Mouse (Mus musculus) Patski (cell line): ENCODE data around the gene Rapsn. TPM values are rescaled to one million over a fixed set of nuclear protein-coding genes. Genes with fewer than 3 reads are reported as not detected.
"Not testable (repeated sequence)": the region's sequence is repeated elsewhere in the genome, so short reads cannot be mapped to it uniquely, and the experiment has no call there.

Source experiments
- ATAC-seq: fragments of 100-300 bp; one replicate; pipeline ENCODE4 v1.8.0; 2021
- CTCF ChIA-PET: fragments of 350-600 bp; sonication (Branson Sonifier 250); formaldehyde crosslinking; loops from one replicate; lab custom pipeline; 2022; ENCODE audit warnings: inconsistent platforms; lab: Charles Lee
- POLR2A ChIA-PET: fragments of 350-600 bp; sonication (Branson Sonifier 250); formaldehyde crosslinking; loops from one replicate; lab custom pipeline; 2022; ENCODE audit warnings: antibody characterized with exemption, inconsistent platforms; lab: Charles Lee
- DNase-seq: peaks from one replicate; pipeline ENCODE4 v3.0.0-alpha.2; 2011; ENCODE audit warnings: low read depth, low spot score
- H3K27me3 ChIP-seq: fragments of 371-371 bp; one replicate; pipeline ENCODE4 v1.5.1; 2021
- CTCF ChIP-seq: fragments of 100-300 bp; IDR thresholded peaks from one replicate; pipeline ENCODE4 v1.5.1; 2021
- in situ Hi-C: fragments of 300-500 bp; cut with MboI; formaldehyde crosslinking; loops from 3 replicates; pipeline ENCODE4 v1.11.1; 2018; ENCODE audit warnings: low pct_unique_long_range_greater_than_20kb, mixed read lengths
- polyA plus RNA-seq: library from polyadenylated mRNA; unstranded; gene quantifications from one replicate; pipeline ENCODE4 v1.2.3, GENCODE M21; 2021

Rapsn gene
- 1.2 TPM for polyA plus RNA-seq

DNA sequence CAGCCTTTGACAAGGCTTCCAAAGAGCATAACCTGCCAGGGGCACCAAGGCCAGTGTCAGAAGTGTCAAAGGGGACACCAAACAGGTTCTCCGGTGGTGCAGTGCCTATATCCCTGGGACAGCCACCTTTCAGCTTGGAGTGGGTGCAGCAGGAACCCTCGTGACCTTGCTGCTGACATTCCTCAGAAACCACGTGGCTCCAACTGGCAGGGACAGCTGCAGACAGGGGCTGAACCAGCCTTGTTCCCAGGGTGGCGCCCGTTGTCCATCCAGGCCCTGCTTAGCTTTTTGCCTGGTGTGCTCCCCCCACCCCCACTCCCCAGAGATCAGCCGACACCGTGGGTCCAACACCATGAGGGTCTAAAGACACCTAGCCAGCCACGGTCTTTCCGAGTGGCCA, at the start of gene Rapsn:
Gene Rapsn, plus strand, starts transcription at position 236 of the 400 bp plus-strand sequence.
- ChIA-PET CTCF (interaction anchor here (0.9 to 1.5 kb wide), 2 partner anchors 10 to 17 kb away, joined by 3 to 4 read pairs; no protein-coding TSS in a partner anchor), POLR2A (interaction anchor here (0.6 kb wide), 1 partner anchor 17 kb away, joined by 3 read pairs; no protein-coding TSS in a partner anchor)
- in situ Hi-C loops, result no loop called here
- no peak for TF ChIP-seq CTCF
- H3K27me3 ChIP-seq, result no peaks in the 10 kb centered on the region
- ATAC-seq (no peak), DNase-seq (no peak)

DNA sequence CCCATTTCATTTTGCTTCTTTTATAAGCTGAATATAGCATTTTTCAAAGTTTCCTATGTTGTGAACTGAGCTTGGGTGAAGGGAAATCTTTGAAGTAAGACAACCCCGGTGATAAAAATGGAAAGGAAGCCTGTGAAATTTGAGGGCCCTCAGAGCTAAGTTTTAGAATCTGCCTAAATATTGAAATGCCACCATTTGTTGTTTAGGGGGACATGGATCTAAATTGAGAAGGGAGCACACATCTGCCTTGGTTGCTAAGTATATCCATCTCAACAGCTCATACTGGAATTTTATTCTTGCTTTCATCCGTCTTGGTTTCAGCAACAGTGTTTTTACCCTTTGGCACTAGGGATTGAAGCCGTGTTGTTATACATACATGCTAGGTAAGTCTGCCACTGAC, 49.4 kb upstream of the Rapsn start:
- DNase-seq, result no peak
- in situ Hi-C loops, result no loop called here
- ChIA-PET POLR2A (interaction anchor here (0.7 kb wide), 1 partner anchor 127 kb away, joined by 4 read pairs; no protein-coding TSS in a partner anchor), CTCF (interaction anchor here (0.9 to 1.0 kb wide), 2 partner anchors 16 to 40 kb away, joined by 3 to 4 read pairs; no protein-coding TSS in a partner anchor)
- no peaks in the 10 kb centered on the region for H3K27me3 ChIP-seq
- TF ChIP-seq CTCF, result no peak
- no peak for ATAC-seq

DNA sequence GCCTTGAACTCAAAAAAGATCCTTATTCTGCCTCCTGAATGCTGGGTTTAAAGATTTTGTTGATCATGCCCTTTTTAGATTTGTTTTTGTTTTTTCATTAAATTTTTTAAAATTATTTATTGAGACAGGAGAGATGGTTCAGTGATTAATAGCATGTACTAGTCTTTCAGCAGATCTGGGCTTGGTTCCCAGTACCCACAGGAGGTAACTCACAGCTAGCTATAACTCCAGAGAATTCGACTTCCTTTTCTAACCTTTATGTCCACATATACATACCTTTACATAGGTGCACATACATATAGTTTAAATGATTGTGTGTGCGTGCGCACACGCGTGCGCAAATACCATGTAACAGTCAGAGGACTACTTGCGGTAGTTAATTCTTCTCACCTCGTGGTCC, 26.9 kb upstream of the Rapsn start:
- no peaks in the 10 kb centered on the region for H3K27me3 ChIP-seq
- ATAC-seq, result no peak
- ChIA-PET CTCF (interaction anchor here (1.0 kb wide), 1 partner anchor 141 kb away, joined by 3 read pairs; no protein-coding TSS in a partner anchor), POLR2A (interaction anchor here (0.7 kb wide), 1 partner anchor 432 kb away, joined by 3 read pairs; no protein-coding TSS in a partner anchor)
- in situ Hi-C loops, result no loop called here
- TF ChIP-seq CTCF, result no peak
- DNase-seq, result no peak

DNA sequence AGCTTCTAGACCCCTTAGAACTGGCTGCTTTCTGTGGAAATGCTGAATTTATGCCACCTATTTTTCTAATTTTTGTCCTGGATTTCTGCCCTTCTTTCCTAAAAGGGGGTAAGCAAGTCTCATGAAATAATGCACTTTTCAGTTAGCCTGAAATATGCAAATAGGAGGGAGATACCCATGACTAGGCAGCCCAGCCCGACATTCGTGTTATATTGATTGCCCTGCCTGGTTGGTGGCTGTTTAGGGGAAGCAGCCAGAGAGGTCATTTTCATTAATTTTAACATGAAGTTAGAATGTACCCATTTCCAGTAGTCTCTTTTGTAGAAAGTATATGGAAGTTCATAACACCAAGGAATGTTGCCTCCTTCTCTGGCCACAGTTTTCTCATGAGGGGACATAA, 21.5 kb upstream of the Rapsn start:
- TF ChIP-seq CTCF, result no peak
- POLR2A ChIA-PET, result no interaction called here
- CTCF ChIA-PET, result interaction anchor here (1.0 kb wide), 1 partner anchor 13 kb away, joined by 3 read pairs; no protein-coding TSS in a partner anchor
- no peaks in the 10 kb centered on the region for H3K27me3 ChIP-seq
- ATAC-seq, result no peak
- in situ Hi-C loops, result no loop called here
- no peak for DNase-seq

DNA sequence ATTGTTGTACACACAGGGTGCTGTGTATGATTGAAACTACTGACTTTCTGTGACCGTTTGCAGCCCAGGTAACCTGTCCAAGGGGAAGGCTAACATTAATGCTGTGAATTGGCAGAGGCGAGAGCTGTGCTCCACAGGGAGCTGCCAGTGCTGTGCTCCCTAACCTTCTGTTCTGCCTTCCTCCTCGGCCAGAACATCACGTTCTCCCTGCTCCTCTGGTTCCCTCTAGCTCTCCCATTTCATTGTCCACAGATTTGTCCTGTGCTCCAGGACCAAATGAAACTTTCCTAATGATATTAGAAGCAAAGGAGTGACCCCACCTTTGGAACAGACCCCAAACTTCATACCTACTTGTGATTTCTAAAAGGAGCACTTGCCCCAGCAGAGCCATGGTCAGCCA, 20.0 kb upstream of the Rapsn start:
- DNase-seq (no peak), ATAC-seq (no peak)
- POLR2A ChIA-PET, result no interaction called here
- in situ Hi-C loops, result no loop called here
- CTCF ChIA-PET, result interaction anchor here (1.0 to 1.3 kb wide), 3 partner anchors 12 to 37 kb away, joined by 3 read pairs; no protein-coding TSS in a partner anchor
- TF ChIP-seq CTCF, result no peak
- no peaks in the 10 kb centered on the region for H3K27me3 ChIP-seq

DNA sequence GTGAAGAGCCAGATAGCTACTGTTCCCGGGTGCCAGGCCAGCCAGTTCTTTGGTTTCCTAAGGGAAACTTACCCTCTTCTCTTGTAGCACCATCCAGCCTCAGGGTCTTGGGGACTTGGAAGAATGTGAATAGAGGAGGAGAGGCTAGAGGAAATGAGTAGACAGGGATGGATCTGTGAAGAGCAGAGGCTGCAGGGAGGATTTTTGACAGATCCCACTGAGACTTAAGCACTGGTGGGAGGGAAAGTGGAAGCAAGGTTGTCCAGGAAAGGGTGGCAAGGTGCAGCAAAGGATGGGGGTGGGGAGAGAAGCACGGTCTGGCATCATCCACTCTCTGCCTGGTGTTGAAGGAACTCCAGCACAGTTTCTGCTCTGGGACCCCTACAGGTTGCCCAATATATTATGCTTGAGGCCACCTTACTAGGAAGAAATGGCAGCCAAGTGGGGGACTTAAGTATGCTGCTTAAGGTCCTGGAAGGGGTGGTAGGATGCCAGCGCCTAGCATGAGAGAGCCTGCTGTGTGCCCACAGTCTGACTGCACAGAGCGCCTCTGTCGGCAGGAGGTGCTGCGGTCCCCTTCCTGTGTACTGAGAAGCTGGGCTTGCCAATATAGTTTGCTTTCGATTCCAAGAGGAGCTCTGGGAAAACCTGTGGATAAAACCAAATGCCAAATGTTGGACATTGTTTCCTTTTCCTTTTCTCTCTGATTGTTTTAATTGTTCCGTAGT, 17.2 kb upstream of the Rapsn start:
- no peak for DNase-seq
- no peaks in the 10 kb centered on the region for H3K27me3 ChIP-seq
- in situ Hi-C loops, result no loop called here
- CTCF ChIA-PET, result no interaction called here
- no peak for TF ChIP-seq CTCF
- no peak for ATAC-seq
- POLR2A ChIA-PET, result interaction anchor here (0.7 kb wide), 1 partner anchor 17 kb away, joined by 3 read pairs; the partner anchor contains the start of gene Rapsn

DNA sequence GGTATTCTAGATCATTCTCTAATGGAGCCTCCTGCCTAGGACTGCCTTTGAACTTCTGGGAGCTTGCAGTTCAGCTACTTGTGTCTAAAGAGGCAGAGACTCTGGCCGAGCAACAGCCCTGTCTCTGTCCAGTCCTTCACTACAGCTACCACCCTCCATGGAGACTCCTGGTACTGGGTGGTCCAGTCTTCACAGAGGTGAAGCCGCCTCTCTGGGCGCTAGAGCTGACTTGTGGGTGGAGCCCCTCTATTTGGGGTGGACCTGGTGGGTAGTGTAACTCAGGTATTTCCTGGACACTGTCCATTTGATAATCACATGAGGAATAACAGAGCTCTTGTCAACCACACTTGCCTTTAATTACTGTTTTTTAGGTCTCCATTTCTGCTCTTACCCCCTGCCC, 15.5 kb upstream of the Rapsn start:
- CTCF ChIA-PET, result interaction anchor here (0.6 to 1.3 kb wide), 5 partner anchors 9 to 120 kb away, joined by 3 to 4 read pairs (median 3); no protein-coding TSS in a partner anchor
- DNase-seq (no peak), ATAC-seq (no peak)
- H3K27me3 ChIP-seq, result no peaks in the 10 kb centered on the region
- in situ Hi-C loops, result no loop called here
- POLR2A ChIA-PET, result no interaction called here
- TF ChIP-seq CTCF, result no peak

DNA sequence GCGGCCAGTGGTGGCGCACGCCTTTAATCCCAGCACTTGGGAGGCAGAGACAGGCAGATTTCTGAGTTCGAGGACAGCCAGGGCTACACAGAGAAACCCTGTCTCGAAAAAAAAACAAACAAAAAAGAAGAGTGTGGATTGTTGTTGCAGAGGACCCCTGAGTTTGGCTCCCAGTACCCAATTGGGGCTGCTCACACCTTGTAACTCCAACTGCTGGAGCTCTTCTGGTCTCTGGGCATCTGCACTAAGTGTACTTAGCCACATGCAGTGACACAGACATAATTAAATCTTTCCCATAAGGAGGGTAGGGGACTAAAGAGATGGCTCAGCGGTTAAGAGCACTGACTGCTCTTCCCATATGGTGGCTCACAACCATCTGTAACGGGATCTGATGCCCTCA, 13.2 kb upstream of the Rapsn start:
- ChIA-PET POLR2A (interaction anchor here (1.6 kb wide), 1 partner anchor 79 kb away, joined by 5 read pairs; no protein-coding TSS in a partner anchor), CTCF (interaction anchor here (1.7 kb wide), 1 partner anchor 10 kb away, joined by 4 read pairs; no protein-coding TSS in a partner anchor)
- in situ Hi-C loops, H3K27me3 ChIP-seq, ATAC-seq, DNase-seq: not testable (repeated sequence)

DNA sequence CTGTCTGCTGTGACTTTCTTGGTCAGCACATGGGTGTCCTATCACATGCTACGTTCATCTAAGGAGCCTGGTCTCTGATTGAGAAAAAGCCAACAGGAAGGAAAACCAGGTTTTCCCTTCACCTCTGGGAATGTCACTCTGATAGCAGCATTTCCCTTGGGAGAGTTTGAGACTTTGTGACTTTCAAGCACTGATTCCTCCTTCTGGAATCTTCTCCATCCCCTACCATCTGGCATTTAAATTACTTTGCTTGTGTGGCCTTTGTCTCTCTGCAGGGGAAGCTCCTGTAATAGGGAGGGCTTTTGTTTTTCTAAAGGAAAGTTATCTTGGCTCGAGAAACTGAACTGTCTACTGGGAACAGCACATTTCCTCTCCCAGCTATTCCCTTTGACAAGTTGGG, 12.3 kb upstream of the Rapsn start:
- no peak for DNase-seq
- no peak for ATAC-seq
- in situ Hi-C loops, result no loop called here
- no peak for TF ChIP-seq CTCF
- ChIA-PET CTCF (interaction anchor here (1.0 kb wide), 1 partner anchor 10 kb away, joined by 3 read pairs; no protein-coding TSS in a partner anchor), POLR2A (interaction anchor here (1.2 to 1.6 kb wide), 2 partner anchors 32 to 80 kb away, joined by 3 to 5 read pairs; no protein-coding TSS in a partner anchor)
- H3K27me3 ChIP-seq, result no peaks in the 10 kb centered on the region

DNA sequence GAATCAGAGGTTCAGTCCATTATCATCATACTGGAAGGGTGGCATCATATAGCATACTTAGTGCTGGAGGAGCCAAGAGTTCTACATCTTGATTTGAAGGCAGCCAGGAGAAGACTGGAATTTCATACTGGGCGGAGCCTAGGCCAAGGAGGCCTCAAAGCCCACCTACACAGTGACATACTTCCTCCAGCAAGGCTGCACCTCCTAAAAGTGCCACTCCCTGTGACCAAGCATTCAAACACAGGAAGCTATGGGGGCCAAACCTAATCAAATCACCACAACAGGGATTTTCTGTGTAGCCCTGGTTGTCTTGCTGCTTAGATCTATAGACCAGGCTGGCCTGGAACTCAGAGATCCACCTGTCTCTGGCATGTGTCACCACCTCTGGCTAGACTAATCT, 11.5 kb upstream of the Rapsn start:
- ChIA-PET POLR2A (interaction anchor here (1.2 to 1.6 kb wide), 2 partner anchors 33 to 81 kb away, joined by 3 to 5 read pairs; no protein-coding TSS in a partner anchor), CTCF (interaction anchor here (0.8 kb wide), 1 partner anchor 38 kb away, joined by 3 read pairs; no protein-coding TSS in a partner anchor)
- no peak for TF ChIP-seq CTCF
- no peaks in the 10 kb centered on the region for H3K27me3 ChIP-seq
- in situ Hi-C loops, result no loop called here
- DNase-seq (no peak), ATAC-seq (no peak)

DNA sequence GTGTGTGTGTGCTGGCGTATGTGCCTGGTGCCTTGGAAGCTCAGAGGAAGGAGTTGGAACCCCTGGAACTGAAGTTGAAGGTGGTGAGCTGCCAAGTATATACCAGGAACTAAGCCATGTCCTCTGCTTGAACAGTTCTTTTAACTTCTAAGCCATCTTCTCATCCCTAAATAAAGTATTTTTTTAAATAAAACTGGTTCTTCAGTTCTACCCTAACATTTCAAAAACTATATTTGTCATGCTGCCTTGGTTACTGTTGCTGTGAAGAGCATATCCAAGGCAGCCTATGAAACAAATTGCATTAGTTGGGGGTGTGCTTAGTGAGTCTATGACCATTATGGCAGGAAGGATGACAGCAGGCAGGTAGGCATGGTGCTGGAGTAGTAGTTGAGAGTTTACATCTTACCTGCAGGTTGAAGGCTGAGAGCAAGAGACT, 10.3 kb upstream of the Rapsn start:
- CTCF ChIA-PET, result no interaction called here
- in situ Hi-C loops, result no loop called here

More for the DNA sequence above, 10.3 kb upstream of the Rapsn start:
- ATAC-seq, result no peak
- TF ChIP-seq CTCF, result no peak
- DNase-seq, result no peak
- POLR2A ChIA-PET, result no interaction called here
- H3K27me3 ChIP-seq, result no peaks in the 10 kb centered on the region
